In genomic region chr12:40680551-40680950, GRCm38 (mm10) we compare ENCODE assay signal across 8 mouse cellular contexts.
DNase-seq lines count a peak whose midpoint lies in the region; ATAC-seq and TF ChIP-seq lines count a peak whose summit lies in the region.

No protein-coding gene starts in this region.

- TF ChIP-seq CTCF in brain, embryonic 14.5 days (IDR thresholded peaks at IDR 0.05; ENCODE audit: borderline replicate concordance, extremely low read depth, insufficient read depth, insufficient read length), result peak; percentile 47; the same call in 1 of the 2 replicates

- no peak overlapping the region for H3K4me2 ChIP-seq in heart, embryonic 11.5 days

- no peaks in the 10 kb centered on the region for H3K9me3 ChIP-seq in heart, embryonic 11.5 days (replicated peaks; ENCODE audit: control insufficient read depth, low read length)

- no peak for TF ChIP-seq POLR2A in brain, embryonic 14.5 days (IDR thresholded peaks at IDR 0.05; ENCODE audit: borderline replicate concordance, extremely low read depth, insufficient read depth, insufficient read length, poor library complexity, severe bottlenecking)

- WGBS in heart, embryonic 11.5 days (ENCODE audit: insufficient replicate concordance), result 80% methylated on average over 1 of the region's 1 CpGs

- ATAC-seq in heart, embryonic 11.5 days (replicated peaks; ENCODE audit: insufficient number of reproducible peaks, low FRiP score, low TSS enrichment), result no peak
- ATAC-seq in megakaryocyte-erythroid progenitor cell, adult 5-6 weeks (replicated peaks; ENCODE audit: low FRiP score, low TSS enrichment, poor library complexity, severe bottlenecking), result 0 out of 2 replicates have a peak, but pooled peaks have one; percentile 63

- no peak overlapping the region for H3K9ac ChIP-seq in heart, embryonic 11.5 days (ENCODE audit: low read depth, low read length)

- H3K36me3 ChIP-seq in heart, embryonic 11.5 days (ENCODE audit: control insufficient read depth, insufficient read depth, low read length), result no peaks in the 10 kb centered on the region

- no peaks in the 10 kb centered on the region for H3K27me3 ChIP-seq in heart, embryonic 11.5 days (ENCODE audit: control insufficient read depth, insufficient read depth, low read length)

- H3K4me1 ChIP-seq in heart, embryonic 11.5 days (ENCODE audit: control insufficient read depth, insufficient read depth, low read length), result no peaks in the 10 kb centered on the region

- DNase-seq in heart, adult 11 months, result peak; percentile 86
- peak; percentile 42 for DNase-seq in testis, postnatal 10 days (ENCODE audit: low spot score)
- no peak for DNase-seq in testis, postnatal 14 days (ENCODE audit: low spot score)
- DNase-seq in brain, embryonic 14.5 days (ENCODE audit: low read depth), result peak; percentile 63
- DNase-seq in kidney, adult 8-10 months, result peak; percentile 29 to 66
- no peak for DNase-seq in cerebellum, adult 11-12 months

- no peak overlapping the region for H3K27ac ChIP-seq in heart, embryonic 11.5 days (ENCODE audit: low read depth, low read length)

- no peak overlapping the region for H3K4me3 ChIP-seq in heart, embryonic 11.5 days (ENCODE audit: low read depth, low read length)

Comparison
In these comparisons a context has a peak if more than half of its experiments do, and no peak if none do; other contexts are left out.
1. DNase-seq: peak in heart, adult 11 months (single experiment), testis, postnatal 10 days (single experiment), brain, embryonic 14.5 days (single experiment) and kidney, adult 8-10 months (2 of 2); none in testis, postnatal 14 days (single experiment) and cerebellum, adult 11-12 months (single experiment).